Mouse (Mus musculus) liver, adult 2 months (tissue): ENCODE results near the gene Fut9. TPM values are rescaled to one million over a fixed set of nuclear protein-coding genes. Genes with fewer than 3 reads are reported as not detected.

Experiments
- DNase-seq: peaks from one replicate; pipeline ENCODE4 v3.0.0-alpha.2; 2011; ENCODE audit warnings: low read depth, low spot score; ENCODE audit errors: extremely low read depth
- H3K27ac ChIP-seq: fragments of 200-500 bp; replicated peaks from 2 replicates; pipeline ENCODE4 v1.5.1; 2012; ENCODE audit warnings: low read depth, mild to moderate bottlenecking, control low read depth, inconsistent platforms, low read length; ENCODE audit not compliant: insufficient read depth
- H3K27me3 ChIP-seq: fragments of 200-500 bp; 2 replicates; pipeline ENCODE4 v1.6.1; 2012; ENCODE audit warnings: mild to moderate bottlenecking, moderate library complexity, low read length, inconsistent platforms; ENCODE audit not compliant: control insufficient read depth, insufficient read depth
- H3K36me3 ChIP-seq: fragments of 200-500 bp; 2 replicates; pipeline ENCODE4 v1.6.1; 2012; ENCODE audit warnings: low read length, inconsistent platforms; ENCODE audit not compliant: control insufficient read depth, insufficient read depth
- H3K4me1 ChIP-seq: fragments of 200-500 bp; 2 replicates; pipeline ENCODE4 v1.6.1; 2011; ENCODE audit warnings: low read length; ENCODE audit not compliant: control insufficient read depth, insufficient read depth
- H3K4me3 ChIP-seq: fragments of 200-500 bp; 2 replicates; pipeline ENCODE4 v1.5.1; 2011; ENCODE audit warnings: low read depth, mild to moderate bottlenecking, control low read depth, low read length, moderate library complexity; ENCODE audit not compliant: insufficient read depth
- H3K79me2 ChIP-seq: fragments of 200-500 bp; 2 replicates; pipeline ENCODE4 v1.6.1; 2012; ENCODE audit warnings: inconsistent platforms, mild to moderate bottlenecking, low read length, moderate library complexity; ENCODE audit not compliant: control insufficient read depth, insufficient read depth
- H3K9ac ChIP-seq: fragments of 200-500 bp; 2 replicates; pipeline ENCODE4 v1.6.1; 2012; ENCODE audit warnings: low read depth, mild to moderate bottlenecking, control low read depth, inconsistent platforms, low read length
- CTCF ChIP-seq: fragments of 200-500 bp; IDR thresholded peaks from 2 replicates; pipeline ENCODE4 v1.5.1; 2011; ENCODE audit warnings: low read depth, low read length, control low read depth
- POLR2A ChIP-seq: fragments of 200-500 bp; IDR thresholded peaks from 2 replicates; pipeline ENCODE4 v1.6.1; 2011; ENCODE audit warnings: low read length, control low read depth; ENCODE audit not compliant: insufficient read depth; ENCODE audit errors: extremely low read depth
- WGBS: fragments of 180-500 bp; shearing (Covaris S2); methylation state at CpG from one replicate; pipeline ENCODE4 v1.1.7; 2018; 5-methylcytosine and 5-hydroxymethylcytosine counted together
- polyA plus RNA-seq: library from polyadenylated mRNA; depleted of rRNA; stranded (reverse); fragments of >200 nt; gene quantifications from 2 replicates; pipeline ENCODE4 v1.2.3, GENCODE M21; 2012
- total RNA-seq: library from RNA; depleted of rRNA; stranded (reverse); fragments of >200 nt; gene quantifications from 2 replicates; pipeline ENCODE4 v1.2.3, GENCODE M21; 2014

The Fut9 gene
- total and polyA plus RNA-seq, 2 experiments: not detected

GRCm38 (mm10) chr4:25664196-25664595, 135.8 kb downstream of the Fut9 start:
- TF ChIP-seq CTCF: no peak
- no peak for TF ChIP-seq POLR2A
- no peaks in the 10 kb centered on the region for H3K36me3 ChIP-seq
- 81% methylated on average over 1 of the region's 1 CpGs for WGBS
- no peak overlapping the region for H3K4me3 ChIP-seq
- DNase-seq: no peak
- H3K4me1 ChIP-seq: no peaks in the 10 kb centered on the region
- no peak overlapping the region for H3K9ac ChIP-seq
- no peak overlapping the region for H3K27ac ChIP-seq
- H3K79me2 ChIP-seq: no peaks in the 10 kb centered on the region
- H3K27me3 ChIP-seq: no peaks in the 10 kb centered on the region

GRCm38 (mm10) chr4:25661204-25661727, 138.8 kb downstream of the Fut9 start:
- H3K79me2 ChIP-seq: no peaks in the 10 kb centered on the region
- H3K27me3 ChIP-seq: no peaks in the 10 kb centered on the region
- 83% methylated on average over 3 of the region's 3 CpGs for WGBS
- no peak overlapping the region for H3K4me3 ChIP-seq
- H3K4me1 ChIP-seq: no peaks in the 10 kb centered on the region
- no peak overlapping the region for H3K27ac ChIP-seq
- DNase-seq: no peak
- H3K36me3 ChIP-seq: no peaks in the 10 kb centered on the region
- TF ChIP-seq POLR2A (no peak), CTCF (no peak)
- no peak overlapping the region for H3K9ac ChIP-seq

- 81% methylated on average over 3 of the region's 3 CpGs for WGBS
Observed at GRCm38 (mm10) chr4:25658792-25659191, 141.3 kb downstream of the Fut9 start.

GRCm38 (mm10) chr4:25651902-25652301, 148.1 kb downstream of the Fut9 start:
- DNase-seq: no peak
- H3K27ac ChIP-seq: no peak overlapping the region
- no peak overlapping the region for H3K9ac ChIP-seq
- WGBS: 80% methylated on average over 3 of the region's 3 CpGs
- H3K4me3 ChIP-seq: no peak overlapping the region
- H3K4me1 ChIP-seq: no peaks in the 10 kb centered on the region
- no peaks in the 10 kb centered on the region for H3K36me3 ChIP-seq
- no peaks in the 10 kb centered on the region for H3K27me3 ChIP-seq
- no peaks in the 10 kb centered on the region for H3K79me2 ChIP-seq
- TF ChIP-seq CTCF (no peak), POLR2A (no peak)

More at GRCm38 (mm10) chr4:25658792-25659191, 141.3 kb downstream of the Fut9 start:
- Histone ChIP-seq H3K79me2 (no peaks in the 10 kb centered on the region), H3K27me3 (no peaks in the 10 kb centered on the region), H3K4me3 (no peak overlapping the region), H3K4me1 (no peaks in the 10 kb centered on the region), H3K36me3 (no peaks in the 10 kb centered on the region), H3K9ac (no peak overlapping the region), H3K27ac (no peak overlapping the region)
- no peak for TF ChIP-seq POLR2A
- TF ChIP-seq CTCF: no peak
- no peak for DNase-seq

- Histone ChIP-seq H3K79me2 (no peaks in the 10 kb centered on the region), H3K9ac (no peak overlapping the region), H3K36me3 (no peaks in the 10 kb centered on the region), H3K4me3 (no peak overlapping the region), H3K4me1 (no peaks in the 10 kb centered on the region), H3K27me3 (no peaks in the 10 kb centered on the region), H3K27ac (no peak overlapping the region)
- 92% methylated on average over 2 of the region's 2 CpGs for WGBS
- no peak for DNase-seq
- no peak for TF ChIP-seq POLR2A
- no peak for TF ChIP-seq CTCF
Observed at GRCm38 (mm10) chr4:25648107-25648506, 151.9 kb downstream of the Fut9 start.

- Histone ChIP-seq H3K4me1 (no peaks in the 10 kb centered on the region), H3K4me3 (no peak overlapping the region), H3K79me2 (no peaks in the 10 kb centered on the region), H3K9ac (no peak overlapping the region), H3K27ac (no peak overlapping the region), H3K36me3 (no peaks in the 10 kb centered on the region), H3K27me3 (no peaks in the 10 kb centered on the region)
- no peak for DNase-seq
- WGBS: 35% methylated on average over 1 of the region's 1 CpGs
- TF ChIP-seq POLR2A: no peak
- no peak for TF ChIP-seq CTCF
Observed at GRCm38 (mm10) chr4:25647593-25647992, 152.5 kb downstream of the Fut9 start.
